In the genomic region with DNA sequence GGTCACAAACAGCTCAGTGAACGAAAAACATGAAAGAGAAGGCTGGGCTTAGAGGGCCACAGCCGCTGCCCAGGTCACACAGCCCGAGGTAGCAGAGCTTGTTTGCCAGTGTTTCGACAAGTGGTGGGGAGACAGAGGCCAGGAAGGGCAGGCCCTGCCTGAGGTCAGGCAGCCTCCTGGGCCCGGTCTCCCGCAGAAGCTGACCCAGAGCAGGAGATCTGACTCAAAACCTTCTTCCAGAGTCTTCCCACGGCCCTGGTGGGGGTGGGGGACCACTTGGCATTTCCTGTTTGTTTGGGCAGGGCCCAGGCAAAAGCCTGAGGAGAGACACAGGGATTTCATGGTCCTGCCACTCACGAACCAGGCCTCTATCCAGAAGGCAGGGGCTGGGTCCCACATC, we compare ENCODE assay signal across 8 mouse cellular contexts. TPM values are rescaled to one million over a fixed set of nuclear protein-coding genes. Genes with fewer than 3 reads are reported as not detected.
DNase-seq lines count a peak whose midpoint lies in the region; ATAC-seq lines count a peak whose summit lies in the region.

No protein-coding gene starts in this region.

- ATAC-seq in heart, embryonic 13.5 days (ENCODE audit: extremely low read depth, insufficient number of reproducible peaks, low FRiP score, low TSS enrichment), result no peak
- no peak for ATAC-seq in limb, embryonic 11.5 days (ENCODE audit: insufficient number of reproducible peaks, low FRiP score, low TSS enrichment, low read depth)
- ATAC-seq in stomach, embryonic 15.5 days (ENCODE audit: insufficient read depth, low FRiP score, low read depth), result no peak

- H3K4me2 ChIP-seq in heart, embryonic 13.5 days, result no peak overlapping the region
- H3K4me2 ChIP-seq in limb, embryonic 11.5 days (ENCODE audit: low read depth, severe bottlenecking), result no peak overlapping the region
- H3K4me2 ChIP-seq in stomach, embryonic 15.5 days, result no peak overlapping the region

- H3K4me3 ChIP-seq in heart, embryonic 13.5 days, result no peak overlapping the region
- no peak overlapping the region for H3K4me3 ChIP-seq in limb, embryonic 11.5 days (ENCODE audit: low read depth, low read length)
- no peak overlapping the region for H3K4me3 ChIP-seq in stomach, embryonic 15.5 days (replicated peaks)

- WGBS in heart, embryonic 13.5 days, result 24% methylated on average over 8 of the region's 8 CpGs
- WGBS in limb, embryonic 11.5 days, result 5% methylated on average over 8 of the region's 8 CpGs
- 27% methylated on average over 8 of the region's 8 CpGs for WGBS in stomach, embryonic 15.5 days

- peak overlapping the region; percentile 66 for H3K27ac ChIP-seq in heart, embryonic 13.5 days (replicated peaks)
- H3K27ac ChIP-seq in limb, embryonic 11.5 days (replicated peaks; ENCODE audit: low read depth, low read length), result peak overlapping the region; percentile 70
- peak overlapping the region; percentile 65; the same call in 1 of the 2 replicates for H3K27ac ChIP-seq in stomach, embryonic 15.5 days

- peaks cover 71% of the 10 kb centered on the region for H3K4me1 ChIP-seq in heart, embryonic 13.5 days
- peaks cover 46% of the 10 kb centered on the region for H3K4me1 ChIP-seq in limb, embryonic 11.5 days (ENCODE audit: control insufficient read depth, insufficient read depth, low read length)
- peaks cover 55% of the 10 kb centered on the region for H3K4me1 ChIP-seq in stomach, embryonic 15.5 days

- peak overlapping the region; percentile 64 for H3K9ac ChIP-seq in heart, embryonic 13.5 days
- 0 out of 2 replicates have a peak overlapping the region, but pooled peaks have one; percentile 5 for H3K9ac ChIP-seq in limb, embryonic 11.5 days (ENCODE audit: low read length)
- H3K9ac ChIP-seq in stomach, embryonic 15.5 days, result no peak overlapping the region

- peak; percentile 50 for DNase-seq in ovary, postnatal 36 days (ENCODE audit: low spot score)
- DNase-seq in ovary, postnatal 10 days (ENCODE audit: low spot score), result no peak
- DNase-seq in limb, embryonic 11.5 days (ENCODE audit: low spot score), result no peak
- no peak for DNase-seq in cerebellum, adult 8-10 months
- no peak for DNase-seq in layer of hippocampus, postnatal 10 days (ENCODE audit: low spot score in 2 of 2)
- DNase-seq in gastrocnemius, postnatal 4 days (ENCODE audit: low spot score in 2 of 2), result no peak

- H3K27me3 ChIP-seq in heart, embryonic 13.5 days (replicated peaks), result no peaks in the 10 kb centered on the region
- no peaks in the 10 kb centered on the region for H3K27me3 ChIP-seq in limb, embryonic 11.5 days (ENCODE audit: control insufficient read depth, insufficient read depth, low read length)
- no peaks in the 10 kb centered on the region for H3K27me3 ChIP-seq in stomach, embryonic 15.5 days (replicated peaks)

- no peaks in the 10 kb centered on the region for H3K36me3 ChIP-seq in heart, embryonic 13.5 days
- no peaks in the 10 kb centered on the region for H3K36me3 ChIP-seq in limb, embryonic 11.5 days (ENCODE audit: control insufficient read depth, insufficient read depth, low read length)
- H3K36me3 ChIP-seq in stomach, embryonic 15.5 days, result no peaks in the 10 kb centered on the region

- H3K9me3 ChIP-seq in heart, embryonic 13.5 days, result no peaks in the 10 kb centered on the region
- H3K9me3 ChIP-seq in limb, embryonic 11.5 days (ENCODE audit: control insufficient read depth, low read length), result no peaks in the 10 kb centered on the region
- H3K9me3 ChIP-seq in stomach, embryonic 15.5 days, result no peaks in the 10 kb centered on the region

RNA-seq across cellular contexts. Expression of gene Ube2v1, which starts 45.9 kb away (rescaled TPM):
- polyA plus RNA-seq in heart, embryonic 13.5 days (2015; fragmentation: Nextera tagmentation; extraction: Ambion mirVana), result 216 and 229 TPM in 2 replicates
- 264 and 267 TPM in 2 replicates for polyA plus RNA-seq in limb, embryonic 11.5 days (2014; fragmentation: Nextera tagmentation; extraction: Ambion mirVana)
- polyA plus RNA-seq in stomach, embryonic 15.5 days (2015; fragmentation: Nextera tagmentation; extraction: Ambion mirVana), result 250 and 281 TPM in 2 replicates
- 100 to 1,000 TPM; 236 to 257 TPM for total RNA-seq in layer of hippocampus, postnatal 10 days (2021)
- total RNA-seq in gastrocnemius, postnatal 4 days (2021), result 100 to 1,000 TPM; 183 to 193 TPM

RNA-seq across cellular contexts. Expression of gene Snai1, which starts 48.0 kb away (rescaled TPM):
- polyA plus RNA-seq in heart, embryonic 13.5 days (2015; fragmentation: Nextera tagmentation; extraction: Ambion mirVana), result 17.3 and 17.6 TPM in 2 replicates
- polyA plus RNA-seq in limb, embryonic 11.5 days (2014; fragmentation: Nextera tagmentation; extraction: Ambion mirVana), result 102 and 104 TPM in 2 replicates
- polyA plus RNA-seq in stomach, embryonic 15.5 days (2015; fragmentation: Nextera tagmentation; extraction: Ambion mirVana), result 13.6 and 16.0 TPM in 2 replicates
- total RNA-seq in layer of hippocampus, postnatal 10 days (2021), result 1 to 10 TPM; 1.5 to 1.7 TPM
- total RNA-seq in gastrocnemius, postnatal 4 days (2021), result 1 to 10 TPM; 6.3 to 7.0 TPM
